Mouse (Mus musculus): Measurements from ENCODE around the gene Akap6.

DNA sequence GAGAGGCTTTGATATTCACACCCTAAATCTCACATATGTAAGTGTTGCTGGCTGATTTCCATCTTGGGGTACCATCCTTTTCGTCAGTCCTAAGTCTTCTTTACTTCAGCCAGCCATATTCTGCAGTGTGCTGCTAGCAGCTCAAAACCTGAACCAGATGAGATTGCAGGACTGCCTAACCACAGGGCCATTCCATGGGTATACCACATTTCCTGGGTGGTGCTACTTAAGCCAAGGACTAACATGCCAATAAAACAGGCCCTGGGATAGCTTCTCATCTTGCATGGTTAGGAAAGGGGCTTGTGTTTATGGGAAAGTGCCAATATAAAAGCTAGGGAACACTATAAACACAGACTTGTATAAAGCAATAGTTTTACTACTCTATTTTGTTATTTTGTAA, 7.6 kb upstream of the Akap6 start:
- TF ChIP-seq POLR2A (IDR thresholded peaks at IDR 0.05; ENCODE audit: insufficient read length, low read depth) (no peak), MAX (IDR thresholded peaks at IDR 0.05; ENCODE audit: low read depth) (no peak)

Measured in myocyte (in vitro differentiated cells).